Mouse (Mus musculus) G1E (cell line): ENCODE measurements around the gene Olfr1054. TPM values are rescaled to one million over a fixed set of nuclear protein-coding genes. Genes with fewer than 3 reads are reported as not detected.
"Not testable (repeated sequence)": the region's sequence is repeated elsewhere in the genome, so short reads cannot be mapped to it uniquely, and the experiment has no call there.

Experiments
- ATAC-seq: 2 replicates; pipeline ENCODE4 v1.8.0; 2016; ENCODE audit warnings: mild to moderate bottlenecking; ENCODE audit not compliant: insufficient number of reproducible peaks, poor library complexity, low FRiP score, severe bottlenecking; ENCODE audit errors: extremely low read depth
- DNase-seq: peaks from one replicate; pipeline ENCODE4 v3.0.0; 2012; ENCODE audit warnings: low spot score
- H3K27me3 ChIP-seq: 2 replicates; pipeline ENCODE4 v1.6.1; 2012; ENCODE audit warnings: mild to moderate bottlenecking, low read length, inconsistent platforms; ENCODE audit not compliant: insufficient read depth
- H3K36me3 ChIP-seq: replicated peaks from 2 replicates; pipeline ENCODE3; 2012; ENCODE audit warnings: mild to moderate bottlenecking, inconsistent platforms
- H3K4me1 ChIP-seq: 2 replicates; pipeline ENCODE4 v1.6.1; 2012; ENCODE audit warnings: low read depth, low read length, inconsistent platforms, mixed read lengths; ENCODE audit not compliant: insufficient read depth
- H3K4me3 ChIP-seq: 2 replicates; pipeline ENCODE4 v1.5.1; 2012; ENCODE audit warnings: low read depth, mild to moderate bottlenecking, inconsistent platforms, low read length, moderate library complexity, mixed read lengths
- H3K9me3 ChIP-seq: replicated peaks from 2 replicates; pipeline ENCODE4 v1.6.1; 2012; ENCODE audit warnings: inconsistent platforms
- CTCF ChIP-seq: IDR thresholded peaks from 2 replicates; pipeline ENCODE4 v1.5.1; 2012; ENCODE audit warnings: low read depth, low read length, inconsistent platforms, mixed read lengths
- GATA1 ChIP-seq: IDR thresholded peaks from 2 replicates; pipeline ENCODE4 v1.6.1; 2012; ENCODE audit warnings: borderline replicate concordance, low read length, inconsistent platforms, mixed read lengths
- GATA2 ChIP-seq: IDR thresholded peaks from 2 replicates; pipeline ENCODE4 v1.6.1; 2012; ENCODE audit warnings: low read depth, low read length, inconsistent platforms, borderline replicate concordance
- POLR2AphosphoS5 ChIP-seq: IDR thresholded peaks from 2 replicates; pipeline ENCODE4 v1.6.1; 2012; ENCODE audit warnings: low read depth, low read length, inconsistent platforms; ENCODE audit not compliant: insufficient replicate concordance
- TAL1 ChIP-seq: conservative IDR thresholded peaks from 2 replicates; pipeline ENCODE4 v1.6.1; 2012; ENCODE audit warnings: low read depth, low read length, inconsistent platforms, mixed read lengths
- polyA plus RNA-seq: library from polyadenylated mRNA; stranded (reverse); fragments of >175 nt; gene quantifications from 2 replicates; pipeline ENCODE4 v1.2.3, GENCODE M21; 2012
- total RNA-seq, 2 experiments: library from RNA; stranded (forward) in 1 of 2; stranded (reverse) in 1 of 2; fragments of 200-1000 nt in 1 of 2; fragments of >200 nt in 1 of 2; fragmentation: Nextera tagmentation in 1 of 2; gene quantifications; 2 replicates each; pipeline ENCODE4 v1.2.3; 2014 to 2017

The Olfr1054 gene
- not detected in 2 replicates for total RNA-seq (2014; fragmentation: Nextera tagmentation)
- not detected in 2 replicates for total RNA-seq (2017)
- polyA plus RNA-seq: not detected in 2 replicates

GRCm38 (mm10) chr2:86335333-86335732, at the start of gene Olfr1054:
TSS of gene Olfr1054 (minus strand) at chr2:86335433.
- DNase-seq (no peak), ATAC-seq (no peak)
- H3K36me3 ChIP-seq: no peaks in the 10 kb centered on the region
- H3K27me3 ChIP-seq: no peaks in the 10 kb centered on the region
- no peaks in the 10 kb centered on the region for H3K9me3 ChIP-seq
- TF ChIP-seq POLR2AphosphoS5: no peak
- TF ChIP-seq GATA2: no peak
- no peak for TF ChIP-seq GATA1
- no peak for TF ChIP-seq CTCF
- no peak for TF ChIP-seq TAL1
- H3K4me1 ChIP-seq: no peaks in the 10 kb centered on the region
- no peak within 1 kb of the TSS for H3K4me3 ChIP-seq

- DNase-seq: no peak
- no peaks in the 10 kb centered on the region for H3K36me3 ChIP-seq
- H3K4me3 ChIP-seq: no peak within 1 kb of the TSS
- no peak for ATAC-seq
- H3K27me3 ChIP-seq: no peaks in the 10 kb centered on the region
- H3K9me3 ChIP-seq: no peaks in the 10 kb centered on the region
- H3K4me1 ChIP-seq: no peaks in the 10 kb centered on the region
- no peak for TF ChIP-seq GATA2
- TF ChIP-seq GATA1: no peak
- TF ChIP-seq CTCF: no peak
Measured at GRCm38 (mm10) chr2:86378293-86378692, 43.1 kb upstream of the Olfr1054 start, which contains the start of gene Olfr1057. TSS of gene Olfr1057 (minus strand) at chr2:86378393.

GRCm38 (mm10) chr2:86366342-86366741, 31.1 kb upstream of the Olfr1054 start:
- H3K27me3 ChIP-seq, H3K36me3 ChIP-seq, H3K4me3 ChIP-seq, DNase-seq, ATAC-seq, H3K9me3 ChIP-seq, H3K4me1 ChIP-seq: not testable (repeated sequence)

GRCm38 (mm10) chr2:86362369-86362768, 27.1 kb upstream of the Olfr1054 start, which contains the start of gene Olfr1056:
TSS of gene Olfr1056 (minus strand) at chr2:86362469.
- H3K4me3 ChIP-seq: no peak within 1 kb of the TSS
- peaks cover 4% of the 10 kb centered on the region; the same call in 1 of the 2 replicates for H3K9me3 ChIP-seq
- H3K4me1 ChIP-seq: no peaks in the 10 kb centered on the region
- H3K27me3 ChIP-seq: no peaks in the 10 kb centered on the region
- DNase-seq: no peak
- ATAC-seq: no peak
- TF ChIP-seq CTCF (no peak), POLR2AphosphoS5 (no peak)
- H3K36me3 ChIP-seq: no peaks in the 10 kb centered on the region

- not testable (repeated sequence) for H3K27me3 ChIP-seq, H3K36me3 ChIP-seq, DNase-seq, ATAC-seq, H3K4me1 ChIP-seq, H3K9me3 ChIP-seq, H3K4me3 ChIP-seq
Measured at GRCm38 (mm10) chr2:86351751-86352150, 16.5 kb upstream of the Olfr1054 start.

- Histone ChIP-seq H3K9me3 (no peaks in the 10 kb centered on the region), H3K27me3 (no peaks in the 10 kb centered on the region), H3K4me1 (no peaks in the 10 kb centered on the region), H3K36me3 (no peaks in the 10 kb centered on the region), H3K4me3 (no peak within 1 kb of the TSS)
- ATAC-seq (no peak), DNase-seq (no peak)
- TF ChIP-seq GATA1: no peak
- TF ChIP-seq TAL1: no peak
- TF ChIP-seq GATA2: no peak
- no peak for TF ChIP-seq CTCF
- TF ChIP-seq POLR2AphosphoS5: no peak
Measured at GRCm38 (mm10) chr2:86350184-86350583, 15.0 kb upstream of the Olfr1054 start, which contains the start of gene Olfr1055. TSS of gene Olfr1055 (minus strand) at chr2:86350284.

- TF ChIP-seq CTCF: no peak
- DNase-seq (no peak), ATAC-seq (no peak)
- Histone ChIP-seq H3K4me1 (no peaks in the 10 kb centered on the region), H3K27me3 (no peaks in the 10 kb centered on the region), H3K36me3 (no peaks in the 10 kb centered on the region), H3K4me3 (no peak within 1 kb of the TSS), H3K9me3 (no peaks in the 10 kb centered on the region)
Measured at GRCm38 (mm10) chr2:86315184-86315583, 20.0 kb downstream of the Olfr1054 start, which contains the start of gene Olfr1053. TSS of gene Olfr1053 (minus strand) at chr2:86315284.
